In the genomic region with DNA sequence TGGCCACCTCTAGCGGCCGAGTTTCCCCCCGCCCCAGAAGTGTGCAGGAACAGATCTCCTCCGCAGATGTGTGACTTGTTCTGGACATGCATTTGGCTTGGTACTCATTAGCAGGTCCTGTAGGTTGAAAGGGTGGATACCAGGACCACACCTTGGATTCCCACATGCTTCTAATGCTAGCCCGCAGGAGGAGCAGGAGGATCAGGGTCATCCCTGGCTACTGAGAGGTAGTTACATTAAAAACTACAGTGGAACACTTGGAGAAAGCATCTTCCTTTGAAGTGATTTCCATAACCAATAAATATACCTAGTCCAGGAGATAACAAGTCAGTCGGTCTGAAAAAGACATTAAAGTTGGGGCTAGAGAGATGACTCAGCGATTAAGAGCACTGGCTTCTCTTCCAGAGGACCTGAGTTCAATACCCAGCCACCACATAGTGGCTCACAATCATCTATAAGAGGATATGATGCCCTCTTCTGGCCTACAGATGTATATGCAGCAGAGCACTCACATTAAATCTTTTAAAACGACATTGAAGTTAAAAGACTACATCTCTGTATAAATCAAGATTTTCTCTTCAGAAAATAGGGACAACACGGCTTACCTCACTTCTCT, we compare ENCODE assay signal across 2 mouse cellular contexts.
TF ChIP-seq lines count a peak whose summit lies in the region.

No protein-coding gene starts in this region.

TF ChIP-seq in CH12.LX, 34 proteins besides CTCF, POLR2A, EP300 and RAD21:
- no peak for TF ChIP-seq MAZ (IDR thresholded peaks at IDR 0.05; ENCODE audit: low read depth, low read length)
- peak; percentile 91; the same call in 1 of the 2 replicates for TF ChIP-seq MAFK (IDR thresholded peaks at IDR 0.05; ENCODE audit: insufficient replicate concordance, low read length)
- TF ChIP-seq HCFC1 (IDR thresholded peaks at IDR 0.05; ENCODE audit: low read depth, low read length): peak; percentile 55; the same call in 1 of the 2 replicates
- TF ChIP-seq IRF4 (IDR thresholded peaks at IDR 0.05; ENCODE audit: low read depth, low read length): 0 out of 2 replicates have a peak, but pooled peaks have one; percentile 20
- TF ChIP-seq SMC3 (IDR thresholded peaks at IDR 0.05; ENCODE audit: low read depth, low read length): peak; percentile 52
- no peak for TF ChIP-seq GABPA (IDR thresholded peaks at IDR 0.05; ENCODE audit: insufficient replicate concordance, low read depth, low read length)
- TF ChIP-seq SIN3A (IDR thresholded peaks at IDR 0.05; ENCODE audit: low read length): peak; percentile 21; the same call in 1 of the 2 replicates

TF ChIP-seq in myocyte, 11 proteins besides CTCF, POLR2A, EP300 and RAD21:
- no peak for TF ChIP-seq E2F4 (IDR thresholded peaks at IDR 0.05; ENCODE audit: insufficient read depth)
- TF ChIP-seq REST (IDR thresholded peaks at IDR 0.05; ENCODE audit: insufficient read depth, insufficient read length): no peak
- TF ChIP-seq MAX (IDR thresholded peaks at IDR 0.05; ENCODE audit: low read depth): no peak
- TF ChIP-seq TCF3 (IDR thresholded peaks at IDR 0.05; ENCODE audit: insufficient read length, low read depth): no peak
- no peak for TF ChIP-seq TCF12 (IDR thresholded peaks at IDR 0.05; ENCODE audit: insufficient read depth, poor library complexity, severe bottlenecking)
- TF ChIP-seq USF1 (IDR thresholded peaks at IDR 0.05; ENCODE audit: low read depth): no peak
- TF ChIP-seq MYOD1 (IDR thresholded peaks at IDR 0.05; ENCODE audit: control insufficient read depth in 1 of 3, insufficient read length in 2 of 3, low read depth in 2 of 3): no peak
